In genomic region chr9:63602043-63602939, GRCm38 (mm10) we compare ENCODE assay signal across 8 mouse cellular contexts. TPM values are rescaled to one million over a fixed set of nuclear protein-coding genes. Genes with fewer than 3 reads are reported as not detected.
DNase-seq lines count a peak whose midpoint lies in the region; ATAC-seq and TF ChIP-seq lines count a peak whose summit lies in the region.

Iqch (minus strand) TSS chr9:63602493.
Aagab (plus strand) TSS chr9:63602660.

- peak within 1 kb of the TSS; percentile 72 for H3K27ac ChIP-seq in cortical plate, adult 2 months (ENCODE audit: insufficient read depth, low read length)

- peak; percentile 56; the same call in 1 of the 2 replicates for TF ChIP-seq POLR2A in cortical plate, adult 2 months (IDR thresholded peaks at IDR 0.05; ENCODE audit: extremely low read depth, insufficient read depth, low read length)

- peaks cover 2% of the 10 kb centered on the region for H3K4me1 ChIP-seq in cortical plate, adult 2 months (ENCODE audit: control insufficient read depth, insufficient read depth, low read length)

- peak; percentile 98 for ATAC-seq in megakaryocyte, adult 5-6 weeks (ENCODE audit: poor library complexity, severe bottlenecking)

- TF ChIP-seq CTCF in cortical plate, adult 2 months (IDR thresholded peaks at IDR 0.05; ENCODE audit: extremely low read depth, insufficient read depth, low read length) = no peak

- peak within 1 kb of the TSS; percentile 51 for H3K4me3 ChIP-seq in cortical plate, adult 2 months (ENCODE audit: insufficient read depth, low read length)

- DNase-seq in adipocyte (ENCODE audit: low spot score) = peak; percentile 90
- peak; percentile 86 to 94 for DNase-seq in gastrocnemius, adult 8-10 months (ENCODE audit: low spot score in 2 of 2)
- DNase-seq in hindlimb bud, embryonic 11.5 days (ENCODE audit: extremely low spot score, low read depth, low spot score) = peak; percentile 80
- DNase-seq in left cerebral cortex, adult 8-10 months (ENCODE audit: low spot score in 2 of 2) = peak; percentile 89 to 96
- peak; percentile 97 for DNase-seq in right cerebral cortex, adult 18-20 months
- DNase-seq in urinary bladder, adult 2 months (ENCODE audit: low spot score) = peak; percentile 93

RNA-seq across cellular contexts. Expression of gene Iqch, which starts in this region (rescaled TPM):
- 0.04 and 0.13 TPM in 2 replicates for polyA plus RNA-seq in cortical plate, adult 2 months (2012; rRNA removed)
- total RNA-seq in gastrocnemius, adult 8-10 months (2022) = not detected
- under 1 TPM in 2 of 4 experiments, not detected in 2; 0.11 to 0.19 TPM for total RNA-seq in left cerebral cortex, adult 8-10 months (2022)
- total RNA-seq in megakaryocyte, adult 5-6 weeks (2015) = not detected in 2 replicates
- total RNA-seq in megakaryocyte, adult 5-6 weeks (2017) = not detected in 2 replicates
- polyA plus RNA-seq in urinary bladder, adult 2 months (2012; rRNA removed) = 0.03 TPM in 1 of 2 replicates, not detected in the other

RNA-seq across cellular contexts. Expression of gene Aagab, which starts in this region (rescaled TPM):
- 30.7 and 33.8 TPM in 2 replicates for polyA plus RNA-seq in cortical plate, adult 2 months (2012; rRNA removed)
- total RNA-seq in gastrocnemius, adult 8-10 months (2022) = 10 to 100 TPM in 3 of 4 experiments, 1 to 10 TPM in 1; 9.9 to 13.6 (median 12.9) TPM
- total RNA-seq in left cerebral cortex, adult 8-10 months (2022) = 10 to 100 TPM; 41.2 to 50.7 (median 46.4) TPM
- total RNA-seq in megakaryocyte, adult 5-6 weeks (2015) = 12.5 and 13.3 TPM in 2 replicates
- total RNA-seq in megakaryocyte, adult 5-6 weeks (2017) = 24.5 and 25.6 TPM in 2 replicates
- 16.7 and 19.3 TPM in 2 replicates for polyA plus RNA-seq in urinary bladder, adult 2 months (2012; rRNA removed)

Comparison
In these comparisons a context has a peak if more than half of its experiments do, and no peak if none do; other contexts are left out.
1. Peak in every context shown above with its lines: DNase-seq, ATAC-seq, H3K4me3 ChIP-seq and H3K27ac ChIP-seq.